Mouse (Mus musculus) ES-Bruce4 (cell line): ENCODE data around the gene Kcnk4.

ENCODE experiments used
- CTCF ChIP-seq: IDR thresholded peaks from one replicate; pipeline ENCODE4 v1.8.1; 2011; ENCODE audit warnings: low read depth, low read length
- EP300 ChIP-seq: IDR thresholded peaks from 2 replicates; pipeline ENCODE4 v1.6.1; 2011; ENCODE audit warnings: low read depth, low read length; ENCODE audit not compliant: insufficient read depth
- POLR2A ChIP-seq: IDR thresholded peaks from one replicate; pipeline ENCODE4 v1.8.1; 2011; ENCODE audit warnings: low read length; ENCODE audit not compliant: insufficient read depth

GRCm38 (mm10) chr19:6954046-6954445, 19.7 kb upstream of the Kcnk4 start:
- peak; percentile 44 for TF ChIP-seq CTCF
- TF ChIP-seq EP300 = no peak
- no peak for TF ChIP-seq POLR2A
